ENCODE assay signal across 8 mouse cellular contexts in the genomic region with DNA sequence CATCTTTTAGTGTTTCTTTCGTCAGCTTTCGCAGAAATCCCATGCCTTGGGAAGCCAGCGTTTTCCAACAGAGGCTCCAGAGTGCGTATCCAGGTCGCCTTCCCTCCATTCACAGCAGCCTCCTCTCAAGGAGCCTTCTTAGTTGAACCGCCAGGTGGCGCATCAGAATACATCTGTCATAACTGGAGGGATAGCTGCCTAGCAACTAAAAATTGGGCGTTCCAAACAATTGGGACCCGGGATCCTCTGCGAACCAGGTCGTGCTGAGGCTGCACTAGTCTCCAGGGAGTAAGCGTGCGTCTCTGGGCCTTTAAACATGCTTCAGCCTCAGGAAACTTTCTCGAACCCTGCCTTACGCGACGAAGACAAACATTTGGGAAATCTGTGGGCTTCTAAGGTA. TPM values are rescaled to one million over a fixed set of nuclear protein-coding genes. Genes with fewer than 3 reads are reported as not detected.
DNase-seq lines count a peak whose midpoint lies in the region; ATAC-seq and TF ChIP-seq lines count a peak whose summit lies in the region.

No protein-coding gene starts in this region.

- H3K9me3 ChIP-seq in embryonic facial prominence, embryonic 13.5 days = no peaks in the 10 kb centered on the region
- H3K9me3 ChIP-seq in limb, embryonic 13.5 days = no peaks in the 10 kb centered on the region
- no peaks in the 10 kb centered on the region for H3K9me3 ChIP-seq in midbrain, embryonic 16.5 days (replicated peaks; ENCODE audit: control insufficient read depth, low read length, poor library complexity, severe bottlenecking)

- no peaks in the 10 kb centered on the region for H3K36me3 ChIP-seq in embryonic facial prominence, embryonic 13.5 days
- H3K36me3 ChIP-seq in limb, embryonic 13.5 days = no peaks in the 10 kb centered on the region
- H3K36me3 ChIP-seq in midbrain, embryonic 16.5 days (ENCODE audit: control insufficient read depth, insufficient read depth, low read length) = no peaks in the 10 kb centered on the region
- no peaks in the 10 kb centered on the region for H3K36me3 ChIP-seq in spleen, adult 2 months (ENCODE audit: control insufficient read depth, insufficient read depth, low read length)

- H3K9ac ChIP-seq in embryonic facial prominence, embryonic 13.5 days = 0 out of 2 replicates have a peak overlapping the region, but pooled peaks have one; percentile 36
- H3K9ac ChIP-seq in limb, embryonic 13.5 days = no peak overlapping the region
- H3K9ac ChIP-seq in midbrain, embryonic 16.5 days (ENCODE audit: low read depth, low read length) = peak overlapping the region; percentile 25; the same call in 1 of the 2 replicates

- ATAC-seq in embryonic facial prominence, embryonic 13.5 days (ENCODE audit: insufficient number of reproducible peaks, insufficient read depth, low FRiP score, low TSS enrichment, low read depth) = peak; percentile 71; the same call in 1 of the 2 replicates
- peak; percentile 75 for ATAC-seq in limb, embryonic 13.5 days (ENCODE audit: low FRiP score, low read depth)
- ATAC-seq in midbrain, embryonic 16.5 days = peak; percentile 34

- peak overlapping the region; percentile 30 for H3K4me3 ChIP-seq in embryonic facial prominence, embryonic 13.5 days
- H3K4me3 ChIP-seq in limb, embryonic 13.5 days = peak overlapping the region; percentile 26
- H3K4me3 ChIP-seq in midbrain, embryonic 16.5 days (ENCODE audit: low read depth, low read length) = peak overlapping the region; percentile 29
- no peak overlapping the region for H3K4me3 ChIP-seq in spleen, adult 2 months (ENCODE audit: extremely low read depth, insufficient read depth, insufficient read length)

- TF ChIP-seq CTCF in spleen, adult 2 months (IDR thresholded peaks at IDR 0.05; ENCODE audit: extremely low read depth, insufficient read depth, insufficient read length, insufficient replicate concordance) = peak; percentile 68; the same call in 1 of the 2 replicates

- H3K27ac ChIP-seq in embryonic facial prominence, embryonic 13.5 days = no peak overlapping the region
- no peak overlapping the region for H3K27ac ChIP-seq in limb, embryonic 13.5 days
- peak overlapping the region; percentile 51 for H3K27ac ChIP-seq in midbrain, embryonic 16.5 days (ENCODE audit: low read length)
- no peak overlapping the region for H3K27ac ChIP-seq in spleen, adult 2 months (ENCODE audit: insufficient read depth, low read length)

- peak; percentile 95 for DNase-seq in 3T3-L1 (ENCODE audit: low read depth, low spot score)
- peak; percentile 45 to 75 for DNase-seq in adrenal gland, postnatal 4 days (ENCODE audit: low spot score in 2 of 2)
- DNase-seq in heart, adult 8-10 months (ENCODE audit: low spot score) = peak; percentile 81
- peak; percentile 78 to 86 for DNase-seq in kidney, adult 8-10 months
- DNase-seq in spleen, adult 2 months (ENCODE audit: low read depth in 1 of 2, low spot score in 2 of 2) = peak; percentile 65 to 74

- no peak for TF ChIP-seq POLR2A in spleen, adult 2 months (IDR thresholded peaks at IDR 0.05; ENCODE audit: low read depth, low read length)

- peaks cover 26% of the 10 kb centered on the region for H3K27me3 ChIP-seq in embryonic facial prominence, embryonic 13.5 days
- peaks cover 27% of the 10 kb centered on the region for H3K27me3 ChIP-seq in limb, embryonic 13.5 days
- H3K27me3 ChIP-seq in midbrain, embryonic 16.5 days (ENCODE audit: control insufficient read depth, insufficient read depth, low read depth, low read length) = no peaks in the 10 kb centered on the region
- H3K27me3 ChIP-seq in spleen, adult 2 months (ENCODE audit: control insufficient read depth, insufficient read depth, low read length) = peaks cover 5% of the 10 kb centered on the region; the same call in 1 of the 2 replicates

- H3K4me2 ChIP-seq in embryonic facial prominence, embryonic 13.5 days = peak overlapping the region; percentile 60
- H3K4me2 ChIP-seq in limb, embryonic 13.5 days (replicated peaks) = peak overlapping the region; percentile 64
- peak overlapping the region; percentile 51 for H3K4me2 ChIP-seq in midbrain, embryonic 16.5 days (ENCODE audit: low read length)

- 2% methylated on average over 17 of the region's 17 CpGs for WGBS in embryonic facial prominence, embryonic 13.5 days
- 5% methylated on average over 17 of the region's 17 CpGs for WGBS in limb, embryonic 13.5 days
- WGBS in midbrain, embryonic 16.5 days = 5% methylated on average over 17 of the region's 17 CpGs
- 2% methylated on average over 17 of the region's 17 CpGs for WGBS in spleen, adult 2 months

- H3K4me1 ChIP-seq in embryonic facial prominence, embryonic 13.5 days = peaks cover 14% of the 10 kb centered on the region
- peaks cover 17% of the 10 kb centered on the region for H3K4me1 ChIP-seq in limb, embryonic 13.5 days
- H3K4me1 ChIP-seq in midbrain, embryonic 16.5 days (ENCODE audit: control insufficient read depth, insufficient read depth, low read length) = peaks cover 6% of the 10 kb centered on the region
- peaks cover 4% of the 10 kb centered on the region for H3K4me1 ChIP-seq in spleen, adult 2 months (ENCODE audit: control insufficient read depth, insufficient read depth, insufficient read length)

RNA-seq across cellular contexts. Expression of a gene that starts 1.0 kb away (rescaled TPM):
- 1 to 10 TPM; 3.6 to 8.0 TPM for total RNA-seq in adrenal gland, postnatal 4 days (2021)
- 0.65 and 2.0 TPM in 2 replicates for polyA plus RNA-seq in embryonic facial prominence, embryonic 13.5 days (2015; fragmentation: Nextera tagmentation; extraction: Ambion mirVana)
- total RNA-seq in heart, adult 8-10 months (2022) = under 1 TPM in 2 of 4 experiments, not detected in 2; 0.16 to 0.20 TPM
- 0.66 and 1.0 TPM in 2 replicates for polyA plus RNA-seq in limb, embryonic 13.5 days (2015; fragmentation: Nextera tagmentation; extraction: Ambion mirVana)
- 20.8 and 21.5 TPM in 2 replicates for polyA plus RNA-seq in midbrain, embryonic 16.5 days (2015; fragmentation: Nextera tagmentation; extraction: Ambion mirVana)
- 2.2 and 2.5 TPM in 2 replicates for polyA plus RNA-seq in spleen, adult 2 months (2012; rRNA removed)

RNA-seq across cellular contexts. Expression of a gene that starts 3.4 kb away (rescaled TPM):
- not detected for total RNA-seq in adrenal gland, postnatal 4 days (2021)
- polyA plus RNA-seq in embryonic facial prominence, embryonic 13.5 days (2015; fragmentation: Nextera tagmentation; extraction: Ambion mirVana) = not detected in 2 replicates
- not detected for total RNA-seq in heart, adult 8-10 months (2022)
- polyA plus RNA-seq in limb, embryonic 13.5 days (2015; fragmentation: Nextera tagmentation; extraction: Ambion mirVana) = not detected in 2 replicates
- 3.1 and 4.4 TPM in 2 replicates for polyA plus RNA-seq in midbrain, embryonic 16.5 days (2015; fragmentation: Nextera tagmentation; extraction: Ambion mirVana)
- polyA plus RNA-seq in spleen, adult 2 months (2012; rRNA removed) = not detected in 2 replicates

RNA-seq across cellular contexts. Expression of a gene that starts 25.0 kb away (rescaled TPM):
- 10 to 100 TPM; 50.9 to 51.0 TPM for total RNA-seq in adrenal gland, postnatal 4 days (2021)
- 45.5 and 46.3 TPM in 2 replicates for polyA plus RNA-seq in embryonic facial prominence, embryonic 13.5 days (2015; fragmentation: Nextera tagmentation; extraction: Ambion mirVana)
- 10 to 100 TPM; 28.6 to 29.7 (median 29.1) TPM for total RNA-seq in heart, adult 8-10 months (2022)
- 46.4 and 47.8 TPM in 2 replicates for polyA plus RNA-seq in limb, embryonic 13.5 days (2015; fragmentation: Nextera tagmentation; extraction: Ambion mirVana)
- polyA plus RNA-seq in midbrain, embryonic 16.5 days (2015; fragmentation: Nextera tagmentation; extraction: Ambion mirVana) = 55.8 and 60.3 TPM in 2 replicates
- 2.4 and 2.6 TPM in 2 replicates for polyA plus RNA-seq in spleen, adult 2 months (2012; rRNA removed)

RNA-seq across cellular contexts. Expression of a gene that starts 34.2 kb away (rescaled TPM):
- 10 to 100 TPM; 18.2 to 25.2 TPM for total RNA-seq in adrenal gland, postnatal 4 days (2021)
- polyA plus RNA-seq in embryonic facial prominence, embryonic 13.5 days (2015; fragmentation: Nextera tagmentation; extraction: Ambion mirVana) = 43.3 and 53.2 TPM in 2 replicates
- total RNA-seq in heart, adult 8-10 months (2022) = 10 to 100 TPM; 13.2 to 17.9 (median 15.8) TPM
- 42.1 and 42.3 TPM in 2 replicates for polyA plus RNA-seq in limb, embryonic 13.5 days (2015; fragmentation: Nextera tagmentation; extraction: Ambion mirVana)
- polyA plus RNA-seq in midbrain, embryonic 16.5 days (2015; fragmentation: Nextera tagmentation; extraction: Ambion mirVana) = 55.5 and 59.1 TPM in 2 replicates
- polyA plus RNA-seq in spleen, adult 2 months (2012; rRNA removed) = 1.2 and 1.3 TPM in 2 replicates

RNA-seq across cellular contexts. Expression of a gene that starts 53.8 kb away (rescaled TPM):
- 10 to 100 TPM; 10.8 to 11.4 TPM for total RNA-seq in adrenal gland, postnatal 4 days (2021)
- polyA plus RNA-seq in embryonic facial prominence, embryonic 13.5 days (2015; fragmentation: Nextera tagmentation; extraction: Ambion mirVana) = 14.9 and 17.5 TPM in 2 replicates
- total RNA-seq in heart, adult 8-10 months (2022) = 10 to 100 TPM in 2 of 4 experiments, 1 to 10 TPM in 2; 7.2 to 10.3 (median 8.9) TPM
- 12.4 and 12.6 TPM in 2 replicates for polyA plus RNA-seq in limb, embryonic 13.5 days (2015; fragmentation: Nextera tagmentation; extraction: Ambion mirVana)
- 124 and 128 TPM in 2 replicates for polyA plus RNA-seq in midbrain, embryonic 16.5 days (2015; fragmentation: Nextera tagmentation; extraction: Ambion mirVana)
- polyA plus RNA-seq in spleen, adult 2 months (2012; rRNA removed) = 2.6 and 2.9 TPM in 2 replicates

Comparison
In these comparisons a context has a peak if more than half of its experiments do, and no peak if none do; other contexts are left out.
1. RNA of a gene that starts 25.0 kb away (polyA plus RNA-seq): 55.8 to 60.3 TPM in midbrain, embryonic 16.5 days, 46.4 to 47.8 TPM in limb, embryonic 13.5 days and 45.5 to 46.3 TPM in embryonic facial prominence, embryonic 13.5 days; 2.4 to 2.6 TPM in spleen, adult 2 months; every median in the first group is over 10 times any median in the second.
2. Peak in every context shown above with its lines, with median percentiles within 50 percentile points of each other: DNase-seq, ATAC-seq and H3K4me2 ChIP-seq.